Mouse (Mus musculus): ENCODE measurements around the gene Chchd10. TPM values are rescaled to one million over a fixed set of nuclear protein-coding genes. Genes with fewer than 3 reads are reported as not detected.
"Not testable (repeated sequence)": the region's sequence is repeated elsewhere in the genome, so short reads cannot be mapped to it uniquely, and the experiment has no call there.

Chchd10 gene
- 8.0 and 9.3 TPM in 2 replicates for polyA plus RNA-seq (2014; fragmentation: Nextera tagmentation; extraction: Ambion mirVana)

DNA sequence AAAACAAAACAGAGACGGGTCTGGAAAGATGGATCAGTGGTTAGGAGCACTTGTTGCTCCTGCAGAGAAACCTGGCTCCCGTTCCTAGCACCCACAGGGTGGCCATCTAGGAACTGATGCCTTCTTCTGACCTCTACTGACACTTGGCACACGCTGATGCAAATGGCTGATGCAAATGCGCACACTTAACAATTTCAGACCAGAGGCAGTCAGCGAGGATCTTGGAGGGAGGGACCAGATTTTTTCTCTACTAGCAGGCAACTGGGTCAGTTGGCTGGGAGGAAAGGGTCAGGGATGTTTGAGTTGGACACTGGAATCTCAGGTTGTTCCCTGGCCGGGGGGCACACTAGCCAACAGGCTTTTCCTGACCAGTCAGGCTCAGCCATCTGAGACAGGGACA lies at the start of gene Chchd10:
Gene Chchd10 (plus strand): TSS at position 240 of the 400 bp plus-strand sequence.
- H3K9ac ChIP-seq (ENCODE audit: low read depth, low read length), result peak within 1 kb of the TSS; percentile 88
- peaks cover 34% of the 10 kb centered on the region for H3K27me3 ChIP-seq (ENCODE audit: control insufficient read depth, insufficient read depth, low read length)
- H3K36me3 ChIP-seq (ENCODE audit: control insufficient read depth, insufficient read depth, low read length), result no peaks in the 10 kb centered on the region
- ATAC-seq (ENCODE audit: low FRiP score) (no peak), DNase-seq (ENCODE audit: low spot score) (no peak)
- H3K4me3 ChIP-seq (ENCODE audit: low read depth, low read length), result peak within 1 kb of the TSS; percentile 54
- H3K4me2 ChIP-seq (replicated peaks; ENCODE audit: low read depth, low read length), result peak within 1 kb of the TSS; percentile 93
- no peaks in the 10 kb centered on the region for H3K9me3 ChIP-seq (ENCODE audit: control insufficient read depth, low read length)
- no peak within 1 kb of the TSS for H3K27ac ChIP-seq (ENCODE audit: low read depth, low read length)
- WGBS, result 20% methylated on average over 6 of the region's 6 CpGs
- peaks cover 10% of the 10 kb centered on the region for H3K4me1 ChIP-seq (replicated peaks; ENCODE audit: control insufficient read depth, insufficient read depth, low read length)

DNA sequence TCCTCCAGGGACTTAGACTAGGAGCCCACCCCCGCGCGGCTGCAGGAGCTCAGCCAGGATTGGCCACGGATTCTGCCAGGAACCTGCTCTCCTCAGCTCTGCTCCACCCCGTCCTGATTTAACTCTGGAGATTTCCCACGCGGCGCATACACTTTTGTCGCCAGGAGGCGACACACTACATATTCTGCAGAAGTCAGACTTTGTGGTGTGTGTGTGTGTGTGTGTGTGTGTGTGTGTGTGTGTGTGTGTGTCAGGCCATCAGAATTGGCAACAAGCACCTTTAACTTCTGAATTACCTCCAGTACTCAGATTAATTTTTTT lies 49.7 kb upstream of the Chchd10 start:
- ATAC-seq (ENCODE audit: low FRiP score) (peak; percentile 73), DNase-seq (ENCODE audit: low spot score) (peak; percentile 77)
- Histone ChIP-seq H3K27me3 (ENCODE audit: control insufficient read depth, insufficient read depth, low read length) (no peaks in the 10 kb centered on the region), H3K4me2 (replicated peaks; ENCODE audit: low read depth, low read length) (no peak overlapping the region), H3K9ac (ENCODE audit: low read depth, low read length) (no peak overlapping the region; the same call in 1 of the 2 replicates), H3K27ac (ENCODE audit: low read depth, low read length) (no peak overlapping the region), H3K4me1 (replicated peaks; ENCODE audit: control insufficient read depth, insufficient read depth, low read length) (0 out of 2 replicates have a peak, but pooled peaks cover 2% of the 10 kb centered on the region), H3K36me3 (ENCODE audit: control insufficient read depth, insufficient read depth, low read length) (no peaks in the 10 kb centered on the region), H3K4me3 (ENCODE audit: low read depth, low read length) (no peak overlapping the region), H3K9me3 (ENCODE audit: control insufficient read depth, low read length) (no peaks in the 10 kb centered on the region)
- 2% methylated on average over 10 of the region's 10 CpGs for WGBS

DNA sequence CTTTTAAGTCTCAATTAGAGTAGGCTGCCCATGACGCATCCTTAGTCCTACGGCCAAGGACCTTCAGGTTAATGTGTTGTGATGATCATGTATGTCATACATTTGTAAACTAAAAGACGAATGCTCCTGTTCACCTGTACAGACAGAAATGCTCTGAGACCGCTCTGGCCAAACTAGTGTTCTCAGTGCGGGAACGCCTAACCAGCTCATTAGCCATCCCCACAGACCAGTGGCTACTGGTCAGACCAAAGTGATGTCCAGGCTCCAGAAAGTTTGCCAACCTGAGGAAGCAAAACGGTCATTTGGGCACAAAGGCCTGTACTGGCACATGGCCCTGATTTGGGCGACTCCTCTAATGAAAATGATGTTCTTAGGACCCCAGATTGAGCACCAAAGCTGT lies 48.2 kb upstream of the Chchd10 start:
- Histone ChIP-seq H3K4me3 (ENCODE audit: low read depth, low read length) (no peak overlapping the region), H3K4me1 (replicated peaks; ENCODE audit: control insufficient read depth, insufficient read depth, low read length) (0 out of 2 replicates have a peak, but pooled peaks cover 2% of the 10 kb centered on the region), H3K9me3 (ENCODE audit: control insufficient read depth, low read length) (no peaks in the 10 kb centered on the region), H3K27me3 (ENCODE audit: control insufficient read depth, insufficient read depth, low read length) (no peaks in the 10 kb centered on the region), H3K9ac (ENCODE audit: low read depth, low read length) (no peak overlapping the region), H3K36me3 (ENCODE audit: control insufficient read depth, insufficient read depth, low read length) (no peaks in the 10 kb centered on the region), H3K4me2 (replicated peaks; ENCODE audit: low read depth, low read length) (no peak overlapping the region), H3K27ac (ENCODE audit: low read depth, low read length) (no peak overlapping the region)
- ATAC-seq (ENCODE audit: low FRiP score) (no peak), DNase-seq (ENCODE audit: low spot score) (no peak)
- WGBS, result 94% methylated on average over 8 of the region's 8 CpGs

DNA sequence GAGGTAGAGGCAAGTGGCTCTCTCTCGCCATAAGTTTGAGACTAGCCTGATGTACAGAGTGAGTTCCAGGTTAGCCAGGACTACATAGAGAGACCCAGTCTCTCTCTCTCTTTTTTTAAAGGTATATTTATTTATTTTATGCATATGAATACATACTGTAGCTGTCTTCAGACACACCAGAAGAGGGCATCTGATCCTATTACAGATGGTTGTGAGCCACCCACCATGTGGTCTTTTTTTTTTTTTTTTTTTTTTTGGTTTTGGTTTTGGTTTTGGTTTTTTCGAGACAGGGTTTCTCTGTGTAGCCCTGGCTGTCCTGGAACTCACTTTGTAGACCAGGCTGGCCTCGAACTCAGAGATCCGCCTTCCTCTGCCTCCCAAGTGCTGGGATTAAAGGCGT lies 45.4 kb upstream of the Chchd10 start:
- not testable (repeated sequence) for H3K9me3 ChIP-seq (ENCODE audit: control insufficient read depth, low read length); H3K4me3 ChIP-seq (ENCODE audit: low read depth, low read length); H3K36me3 ChIP-seq (ENCODE audit: control insufficient read depth, insufficient read depth, low read length); H3K4me1 ChIP-seq (replicated peaks; ENCODE audit: control insufficient read depth, insufficient read depth, low read length); ATAC-seq (ENCODE audit: low FRiP score); DNase-seq (ENCODE audit: low spot score); H3K27ac ChIP-seq (ENCODE audit: low read depth, low read length); H3K9ac ChIP-seq (ENCODE audit: low read depth, low read length); H3K4me2 ChIP-seq (replicated peaks; ENCODE audit: low read depth, low read length); H3K27me3 ChIP-seq (ENCODE audit: control insufficient read depth, insufficient read depth, low read length)
- WGBS, result 90% methylated on average over 5 of the region's 5 CpGs

DNA sequence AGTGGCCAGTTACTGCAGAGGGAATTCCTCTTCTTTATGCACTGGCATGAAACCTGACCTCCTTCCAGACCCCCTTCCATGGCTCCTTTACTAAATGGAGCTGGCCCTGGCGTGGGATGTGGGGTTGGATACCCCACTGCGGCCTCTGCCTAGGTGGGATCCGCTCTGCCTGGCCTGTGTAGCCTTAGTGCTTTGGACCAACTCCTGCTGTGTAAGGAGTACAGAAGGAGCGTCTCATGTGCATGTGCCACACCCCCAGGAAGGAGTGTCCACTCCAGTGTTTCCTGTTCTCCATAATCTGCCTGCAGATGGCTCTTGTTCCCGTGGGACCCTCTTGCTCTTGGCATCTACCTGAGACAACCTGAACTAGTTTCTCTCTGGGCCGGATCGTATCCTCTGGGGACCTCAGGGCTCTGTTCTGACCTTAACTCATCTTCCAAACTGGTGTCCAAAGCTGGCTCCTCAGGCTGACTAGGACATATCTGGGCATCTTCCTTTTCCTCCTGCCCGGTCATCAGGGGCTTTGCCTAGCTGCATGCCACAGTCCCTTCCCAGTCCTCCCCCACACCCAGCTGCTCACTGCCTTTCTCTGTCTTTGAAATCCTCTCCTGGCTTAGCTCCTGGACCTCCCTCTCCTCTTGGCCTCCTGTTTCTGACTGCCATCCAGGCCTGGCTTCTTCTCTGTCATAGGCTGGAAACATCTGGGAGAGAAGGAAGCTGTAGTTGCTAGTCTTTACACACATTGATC lies 43.4 kb upstream of the Chchd10 start:
- Histone ChIP-seq H3K27ac (ENCODE audit: low read depth, low read length) (no peak overlapping the region), H3K4me2 (replicated peaks; ENCODE audit: low read depth, low read length) (no peak overlapping the region), H3K36me3 (ENCODE audit: control insufficient read depth, insufficient read depth, low read length) (peaks cover under 1% of the 10 kb centered on the region; the same call in 1 of the 2 replicates), H3K9me3 (ENCODE audit: control insufficient read depth, low read length) (no peaks in the 10 kb centered on the region), H3K4me1 (replicated peaks; ENCODE audit: control insufficient read depth, insufficient read depth, low read length) (peaks cover 2% of the 10 kb centered on the region; the same call in 1 of the 2 replicates), H3K27me3 (ENCODE audit: control insufficient read depth, insufficient read depth, low read length) (no peaks in the 10 kb centered on the region), H3K9ac (ENCODE audit: low read depth, low read length) (no peak overlapping the region), H3K4me3 (ENCODE audit: low read depth, low read length) (no peak overlapping the region)
- DNase-seq (ENCODE audit: low spot score), result no peak
- WGBS, result 50% methylated on average over 8 of the region's 8 CpGs
- no peak for ATAC-seq (ENCODE audit: low FRiP score)

DNA sequence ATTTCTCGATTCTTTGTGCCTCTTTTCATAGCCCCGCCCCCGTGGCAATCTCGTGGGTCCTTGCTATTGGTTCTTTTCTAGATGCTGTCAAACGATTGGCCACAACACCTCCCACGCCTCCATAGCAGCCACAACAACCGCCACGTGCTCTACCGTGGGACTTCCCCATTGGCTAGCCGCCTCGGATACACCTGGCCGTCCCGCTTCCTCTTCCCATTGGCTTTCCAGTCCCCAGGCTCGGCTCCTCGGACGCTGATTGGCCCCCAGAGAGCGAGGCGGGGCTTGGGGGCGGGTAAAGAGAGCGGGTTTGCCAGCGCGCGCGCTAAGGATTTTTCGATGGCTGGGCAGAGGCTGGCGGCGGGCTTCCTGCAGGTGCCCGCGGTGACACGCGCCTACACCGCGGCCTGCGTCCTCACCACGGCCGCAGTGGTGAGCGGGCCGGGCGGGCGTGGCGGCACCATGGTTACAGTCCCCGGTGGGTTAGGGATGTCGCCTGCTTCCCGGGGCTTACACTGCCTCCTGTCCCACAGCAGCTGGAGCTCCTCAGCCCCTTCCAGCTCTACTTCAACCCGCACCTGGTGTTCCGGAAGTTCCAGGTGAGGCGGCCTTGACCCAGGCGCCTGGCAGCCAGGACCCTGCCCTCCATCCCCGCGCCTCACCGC lies 39.7 kb upstream of the Chchd10 start, which contains the start of gene Derl3:
Gene Derl3 (plus strand): TSS at position 325 of the 662 bp plus-strand sequence.
- under 1% methylated on average over 47 of the region's 51 CpGs for WGBS
- Histone ChIP-seq H3K9ac (ENCODE audit: low read depth, low read length) (peak within 1 kb of the TSS; percentile 40; the same call in 1 of the 2 replicates), H3K4me3 (ENCODE audit: low read depth, low read length) (peak within 1 kb of the TSS; percentile 28), H3K36me3 (ENCODE audit: control insufficient read depth, insufficient read depth, low read length) (peaks cover 10% of the 10 kb centered on the region), H3K27me3 (ENCODE audit: control insufficient read depth, insufficient read depth, low read length) (no peaks in the 10 kb centered on the region), H3K4me2 (replicated peaks; ENCODE audit: low read depth, low read length) (peak within 1 kb of the TSS; percentile 80), H3K4me1 (replicated peaks; ENCODE audit: control insufficient read depth, insufficient read depth, low read length) (peaks cover 2% of the 10 kb centered on the region; the same call in 1 of the 2 replicates), H3K27ac (ENCODE audit: low read depth, low read length) (no peak within 1 kb of the TSS), H3K9me3 (ENCODE audit: control insufficient read depth, low read length) (no peaks in the 10 kb centered on the region)
- DNase-seq (ENCODE audit: low spot score) (peak; percentile 96), ATAC-seq (ENCODE audit: low FRiP score) (peak; percentile 99)

DNA sequence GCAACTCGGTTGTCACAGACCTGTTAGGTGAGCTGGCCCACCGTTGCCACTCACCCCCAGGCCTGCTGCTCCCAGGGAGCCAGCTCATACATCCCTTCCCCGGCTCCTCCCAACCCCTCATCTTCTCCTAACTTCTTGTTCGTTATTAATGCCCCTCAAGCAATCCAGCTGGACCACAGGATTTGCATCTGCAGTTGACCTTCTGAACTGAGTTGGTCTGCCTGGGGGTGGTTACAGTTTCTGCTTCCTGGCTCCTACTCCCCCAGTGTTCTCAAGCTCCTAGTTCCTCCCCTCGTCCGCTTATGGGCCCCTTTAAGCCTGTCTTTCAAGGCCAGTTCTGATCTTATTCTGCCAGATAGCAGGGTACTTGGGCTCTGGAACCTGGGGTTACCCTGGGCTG lies 38.3 kb upstream of the Chchd10 start:
- Histone ChIP-seq H3K9ac (ENCODE audit: low read depth, low read length) (no peak overlapping the region), H3K36me3 (ENCODE audit: control insufficient read depth, insufficient read depth, low read length) (peaks cover 10% of the 10 kb centered on the region), H3K4me3 (ENCODE audit: low read depth, low read length) (no peak overlapping the region), H3K9me3 (ENCODE audit: control insufficient read depth, low read length) (no peaks in the 10 kb centered on the region), H3K27me3 (ENCODE audit: control insufficient read depth, insufficient read depth, low read length) (no peaks in the 10 kb centered on the region), H3K27ac (ENCODE audit: low read depth, low read length) (no peak overlapping the region), H3K4me2 (replicated peaks; ENCODE audit: low read depth, low read length) (no peak overlapping the region), H3K4me1 (replicated peaks; ENCODE audit: control insufficient read depth, insufficient read depth, low read length) (peaks cover 2% of the 10 kb centered on the region; the same call in 1 of the 2 replicates)
- DNase-seq (ENCODE audit: low spot score) (no peak), ATAC-seq (ENCODE audit: low FRiP score) (no peak)
- WGBS, result 75% methylated on average over 6 of the region's 6 CpGs

DNA sequence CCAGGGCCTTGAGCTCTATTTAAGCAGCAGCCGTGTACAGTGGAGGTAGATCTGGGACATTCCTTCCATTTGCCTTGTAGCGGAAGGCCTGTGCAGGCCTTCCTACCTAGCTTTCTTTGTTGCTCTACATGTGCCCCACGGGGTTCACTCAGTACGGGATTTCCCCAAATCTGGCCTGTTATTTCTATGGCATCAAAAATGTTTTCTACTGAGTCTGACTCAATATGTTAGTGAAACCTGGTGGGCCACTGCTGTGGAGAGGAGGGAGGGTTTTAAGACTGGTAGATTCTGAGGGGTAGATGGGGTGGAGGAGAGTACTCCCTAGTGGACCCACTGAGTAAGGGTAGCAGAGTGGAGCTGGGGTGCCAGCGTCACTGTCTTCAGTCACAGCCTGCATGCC lies 37.2 kb upstream of the Chchd10 start:
- H3K4me2 ChIP-seq (replicated peaks; ENCODE audit: low read depth, low read length), result no peak overlapping the region
- DNase-seq (ENCODE audit: low spot score) (no peak), ATAC-seq (ENCODE audit: low FRiP score) (no peak)
- no peaks in the 10 kb centered on the region for H3K27me3 ChIP-seq (ENCODE audit: control insufficient read depth, insufficient read depth, low read length)
- no peaks in the 10 kb centered on the region for H3K9me3 ChIP-seq (ENCODE audit: control insufficient read depth, low read length)
- H3K4me3 ChIP-seq (ENCODE audit: low read depth, low read length), result no peak overlapping the region
- no peak overlapping the region for H3K9ac ChIP-seq (ENCODE audit: low read depth, low read length)
- peaks cover 2% of the 10 kb centered on the region; the same call in 1 of the 2 replicates for H3K4me1 ChIP-seq (replicated peaks; ENCODE audit: control insufficient read depth, insufficient read depth, low read length)
- no peak overlapping the region for H3K27ac ChIP-seq (ENCODE audit: low read depth, low read length)
- 99% methylated on average over 5 of the region's 5 CpGs for WGBS
- peaks cover 10% of the 10 kb centered on the region for H3K36me3 ChIP-seq (ENCODE audit: control insufficient read depth, insufficient read depth, low read length)

Measured in hindbrain, embryonic 11.5 days (tissue).